Mouse (Mus musculus) myocyte (in vitro differentiated cells): ENCODE results near the gene Pcgf3.

Experiments used
- MAX ChIP-seq: IDR thresholded peaks from one replicate; pipeline ENCODE4 v1.6.1; 2011; ENCODE audit warnings: low read depth, mild to moderate bottlenecking, control low read depth
- MYOD1 ChIP-seq, 3 experiments: IDR thresholded peaks; one replicate each; pipeline ENCODE4 v1.6.1; 2011; ENCODE audit warnings: control low read depth in 2 of 3, low read depth in 2 of 3, mild to moderate bottlenecking in 2 of 3, moderate library complexity in 1 of 3; ENCODE audit not compliant: insufficient read length in 2 of 3, control insufficient read depth in 1 of 3
- MYOG ChIP-seq, 3 experiments: IDR thresholded peaks; one replicate each; pipeline ENCODE4 v1.6.1; 2011; ENCODE audit warnings: control low read depth in 2 of 3, low read depth in 2 of 3, mild to moderate bottlenecking in 2 of 3; ENCODE audit not compliant: insufficient read length in 2 of 3, control insufficient read depth in 1 of 3, insufficient read depth in 1 of 3
- POLR2A ChIP-seq: IDR thresholded peaks from one replicate; pipeline ENCODE4 v1.6.1; 2011; ENCODE audit warnings: low read depth, mild to moderate bottlenecking, control low read depth, moderate library complexity; ENCODE audit not compliant: insufficient read length
- POLR2AphosphoS2 ChIP-seq: IDR thresholded peaks from one replicate; pipeline ENCODE4 v1.6.1; 2011; ENCODE audit warnings: low read depth, control low read depth; ENCODE audit not compliant: insufficient read length

- TF ChIP-seq MAX (no peak), MYOD1 (IDR thresholded peaks at IDR 0.05; ENCODE audit: control insufficient read depth in 1 of 3, insufficient read length in 2 of 3, low read depth in 2 of 3) (no peak), POLR2A (no peak), POLR2AphosphoS2 (no peak), MYOG (IDR thresholded peaks at IDR 0.05; ENCODE audit: control insufficient read depth in 1 of 3, insufficient read depth in 1 of 3, insufficient read length in 2 of 3, low read depth in 2 of 3) (no peak)
These were observed 55.6 kb downstream of the Pcgf3 start for GRCm38 (mm10) chr5:108516655-108517054.
